Mouse (Mus musculus) liver, embryonic 14.5 days (tissue): ENCODE data around the gene Slfn2. TPM values are rescaled to one million over a fixed set of nuclear protein-coding genes. Genes with fewer than 3 reads are reported as not detected.

Experiments
- ATAC-seq: fragments of 200-750 bp; cut with Nextera tagmentation; 2 replicates; pipeline ENCODE4 v1.8.0; 2017; ENCODE audit warnings: moderate number of reproducible peaks, mild to moderate bottlenecking, moderate library complexity; ENCODE audit not compliant: insufficient read depth
- DNase-seq, 3 experiments: peaks; one replicate each; pipeline ENCODE4 v3.0.0-alpha.2; 2012 to 2013; ENCODE audit warnings: low read depth in 3 of 3, low spot score in 3 of 3
- H3K27ac ChIP-seq: fragments of 300-500 bp; sonication (generic); 2 replicates; pipeline ENCODE4 v1.5.1; 2014; ENCODE audit warnings: moderate library complexity, mild to moderate bottlenecking, control low read depth, inconsistent platforms
- H3K27me3 ChIP-seq: fragments of 300-500 bp; sonication (generic); 2 replicates; pipeline ENCODE4 v1.6.1; 2014; ENCODE audit warnings: mild to moderate bottlenecking, low read length, moderate library complexity; ENCODE audit not compliant: control insufficient read depth, insufficient read depth
- H3K36me3 ChIP-seq: fragments of 300-500 bp; sonication (generic); replicated peaks from 2 replicates; pipeline ENCODE4 v1.6.1; 2014; ENCODE audit warnings: low read depth; ENCODE audit not compliant: control insufficient read depth, insufficient read depth
- H3K4me1 ChIP-seq, 2 experiments: fragments of 200-500 bp in 1 of 2; fragments of 300-500 bp in 1 of 2; sonication (generic) in 1 of 2; replicated peaks; 2 replicates each; pipeline ENCODE4 v1.6.1; 2012 to 2014; ENCODE audit warnings: antibody characterized with exemption in 1 of 2, inconsistent platforms in 1 of 2, low read length in 1 of 2; ENCODE audit not compliant: control insufficient read depth in 2 of 2, insufficient read depth in 2 of 2
- H3K4me2 ChIP-seq: fragments of 300-500 bp; sonication (generic); 2 replicates; pipeline ENCODE4 v1.6.1; 2014; ENCODE audit warnings: low read depth, mild to moderate bottlenecking, control low read depth, moderate library complexity
- H3K4me3 ChIP-seq, 2 experiments: fragments of 200-500 bp in 1 of 2; fragments of 300-500 bp in 1 of 2; sonication (generic) in 1 of 2; 2 replicates each; pipeline ENCODE4 v1.5.1; 2012 to 2014; ENCODE audit warnings: low read depth in 2 of 2, low read length in 2 of 2, mild to moderate bottlenecking in 2 of 2, control low read depth in 1 of 2, inconsistent platforms in 1 of 2, moderate library complexity in 1 of 2; ENCODE audit not compliant: insufficient read depth in 1 of 2
- H3K9ac ChIP-seq: fragments of 300-500 bp; sonication (generic); replicated peaks from 2 replicates; pipeline ENCODE4 v1.6.1; 2014; ENCODE audit warnings: mild to moderate bottlenecking, control low read depth, moderate library complexity
- H3K9me3 ChIP-seq: fragments of 300-500 bp; sonication (generic); 2 replicates; pipeline ENCODE4 v1.6.1; 2016; ENCODE audit warnings: low read length, mixed read lengths; ENCODE audit not compliant: control insufficient read depth
- CTCF ChIP-seq: IDR thresholded peaks from 2 replicates; pipeline ENCODE4 v1.5.1; 2016; ENCODE audit warnings: antibody characterized with exemption, low read depth, control low read depth
- EP300 ChIP-seq: IDR thresholded peaks from 2 replicates; pipeline ENCODE4 v1.6.1; 2016; ENCODE audit warnings: antibody characterized with exemption, low read depth
- WGBS: fragments of 180-500 bp; shearing (Covaris S2); extraction: QIAGEN DNeasy Blood & Tissue Kit; methylation state at CpG from one replicate; pipeline ENCODE4 v1.1.7; 2014; ENCODE audit not compliant: insufficient replicate concordance; 5-methylcytosine and 5-hydroxymethylcytosine counted together
- polyA plus RNA-seq, 2 experiments: library from polyadenylated mRNA; depleted of rRNA in 1 of 2; stranded (reverse) in 1 of 2; unstranded in 1 of 2; fragments of >200 nt; fragmentation: Nextera tagmentation in 1 of 2; extraction: Ambion mirVana in 1 of 2; gene quantifications; 2 replicates each; pipeline versions ENCODE4 v1.2.1 to v1.2.3; 2012 to 2014

The Slfn2 gene
- polyA plus RNA-seq, 2 experiments: 3.6 to 8.8 TPM

- Histone ChIP-seq H3K27me3 (no peaks in the 10 kb centered on the region), H3K27ac (no peak overlapping the region), H3K4me2 (no peak overlapping the region), H3K4me3 (no peak overlapping the region), H3K36me3 (no peaks in the 10 kb centered on the region), H3K9ac (no peak overlapping the region), H3K9me3 (no peaks in the 10 kb centered on the region), H3K4me1 (no peaks in the 10 kb centered on the region)
- no peak for DNase-seq
- WGBS: 36% methylated on average over 1 of the region's 1 CpGs
- ATAC-seq: no peak
- TF ChIP-seq EP300 (no peak), CTCF (no peak)
These were observed 25.8 kb upstream of the Slfn2 start for GRCm38 (mm10) chr11:83039156-83039555.

GRCm38 (mm10) chr11:83039796-83040195, 25.1 kb upstream of the Slfn2 start:
- H3K9me3 ChIP-seq: no peaks in the 10 kb centered on the region
- no peak for DNase-seq
- H3K4me1 ChIP-seq: no peaks in the 10 kb centered on the region
- H3K9ac ChIP-seq: no peak overlapping the region
- H3K27ac ChIP-seq: no peak overlapping the region
- WGBS: 11% methylated on average over 19 of the region's 19 CpGs
- no peaks in the 10 kb centered on the region for H3K36me3 ChIP-seq
- H3K4me2 ChIP-seq: peak overlapping the region; percentile 39
- TF ChIP-seq EP300 (no peak), CTCF (no peak; the same call in 1 of the 2 replicates)
- no peak for ATAC-seq
- H3K4me3 ChIP-seq: no peak overlapping the region
- H3K27me3 ChIP-seq: no peaks in the 10 kb centered on the region

DNA sequence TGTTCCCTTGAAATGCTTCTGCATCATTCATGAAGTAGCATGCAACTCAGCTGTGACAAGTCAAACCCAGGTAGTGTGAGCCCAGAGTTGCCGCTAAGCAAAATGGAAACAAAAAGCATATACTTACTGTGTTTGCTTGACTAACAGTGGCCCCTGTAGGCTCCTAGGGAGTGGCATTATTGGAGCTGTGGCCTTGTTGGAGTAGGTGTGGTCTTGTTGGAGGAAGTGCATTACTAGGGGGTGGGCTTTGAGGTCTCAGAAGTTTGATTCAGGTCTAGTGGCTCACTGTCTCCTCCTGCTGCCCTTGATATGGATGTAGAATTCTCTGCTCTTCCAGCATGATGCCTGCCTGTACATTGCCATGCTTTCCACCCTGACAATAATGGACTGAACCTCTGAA, 24.6 kb upstream of the Slfn2 start:
- H3K4me1 ChIP-seq: no peaks in the 10 kb centered on the region
- no peaks in the 10 kb centered on the region for H3K27me3 ChIP-seq
- no peak for ATAC-seq
- WGBS: 8% methylated on average over 1 of the region's 1 CpGs
- H3K4me3 ChIP-seq: no peak overlapping the region
- H3K4me2 ChIP-seq: peak overlapping the region; percentile 39
- no peak overlapping the region for H3K27ac ChIP-seq
- TF ChIP-seq CTCF: no peak; the same call in 1 of the 2 replicates
- TF ChIP-seq EP300: no peak
- H3K9me3 ChIP-seq: no peaks in the 10 kb centered on the region
- H3K9ac ChIP-seq: no peak overlapping the region
- no peaks in the 10 kb centered on the region for H3K36me3 ChIP-seq
- no peak for DNase-seq

DNA sequence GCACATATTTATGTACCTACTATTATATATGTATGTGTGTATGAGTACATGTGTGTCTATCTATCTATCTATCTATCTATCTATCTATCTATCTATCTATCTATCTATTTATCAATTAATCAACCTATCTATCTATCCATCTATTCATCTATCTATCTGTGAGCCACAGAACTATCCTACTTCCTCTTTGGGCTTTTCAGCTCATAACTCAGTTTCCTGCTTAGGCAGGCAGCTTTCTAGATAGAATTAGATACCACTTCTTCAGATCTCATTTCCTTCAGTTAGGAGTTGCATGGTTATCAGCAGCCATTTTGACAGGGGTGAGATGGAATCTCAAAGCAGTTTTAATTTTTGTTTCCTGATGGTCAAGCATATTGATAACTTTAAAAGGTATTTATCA, 23.9 kb upstream of the Slfn2 start:
- DNase-seq (no peak), ATAC-seq (no peak)
- Histone ChIP-seq H3K36me3 (no peaks in the 10 kb centered on the region), H3K4me1 (no peaks in the 10 kb centered on the region), H3K4me3 (no peak overlapping the region), H3K4me2 (no peak overlapping the region), H3K27me3 (no peaks in the 10 kb centered on the region), H3K27ac (no peak overlapping the region), H3K9me3 (no peaks in the 10 kb centered on the region), H3K9ac (no peak overlapping the region)
- TF ChIP-seq EP300 (no peak), CTCF (no peak)

DNA sequence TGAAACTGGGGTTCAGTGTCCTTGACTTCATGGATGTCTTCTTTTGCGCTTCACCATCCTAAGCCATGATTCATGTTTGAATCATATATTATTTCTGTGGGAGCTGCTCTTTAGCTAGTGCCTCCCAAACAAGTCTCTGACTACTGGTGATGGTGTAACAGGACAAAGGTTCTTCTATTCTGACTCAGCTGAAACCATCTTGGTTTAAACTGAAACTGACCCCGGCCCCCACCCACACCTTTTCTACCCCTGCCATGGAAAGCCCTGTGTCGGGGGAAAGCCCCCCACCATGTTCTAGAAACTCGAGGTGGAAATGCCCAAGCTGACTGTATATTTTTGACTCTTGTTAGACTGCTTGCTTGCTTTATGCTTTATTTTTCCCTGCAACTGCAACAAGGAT, 21.0 kb upstream of the Slfn2 start:
- DNase-seq (no peak), ATAC-seq (no peak)
- no peaks in the 10 kb centered on the region for H3K27me3 ChIP-seq
- no peak overlapping the region for H3K27ac ChIP-seq
- H3K4me2 ChIP-seq: no peak overlapping the region
- H3K9ac ChIP-seq: no peak overlapping the region
- no peak overlapping the region for H3K4me3 ChIP-seq
- TF ChIP-seq EP300 (no peak), CTCF (no peak)
- H3K4me1 ChIP-seq: no peaks in the 10 kb centered on the region
- WGBS: 57% methylated on average over 4 of the region's 4 CpGs
- H3K9me3 ChIP-seq: no peaks in the 10 kb centered on the region
- H3K36me3 ChIP-seq: no peaks in the 10 kb centered on the region

- no peak overlapping the region for H3K9ac ChIP-seq
- no peak overlapping the region for H3K4me3 ChIP-seq
- 39% methylated on average over 3 of the region's 3 CpGs for WGBS
- H3K9me3 ChIP-seq: no peaks in the 10 kb centered on the region
- no peak for ATAC-seq
- no peak overlapping the region for H3K27ac ChIP-seq
- TF ChIP-seq CTCF (no peak), EP300 (no peak)
- H3K4me1 ChIP-seq: no peaks in the 10 kb centered on the region
- no peaks in the 10 kb centered on the region for H3K36me3 ChIP-seq
- no peak for DNase-seq
- H3K4me2 ChIP-seq: no peak overlapping the region
- no peaks in the 10 kb centered on the region for H3K27me3 ChIP-seq
These were observed 19.3 kb upstream of the Slfn2 start for GRCm38 (mm10) chr11:83045642-83046041.
